Comparison of ENCODE assay signal across 10 mouse cellular contexts in the genomic region with DNA sequence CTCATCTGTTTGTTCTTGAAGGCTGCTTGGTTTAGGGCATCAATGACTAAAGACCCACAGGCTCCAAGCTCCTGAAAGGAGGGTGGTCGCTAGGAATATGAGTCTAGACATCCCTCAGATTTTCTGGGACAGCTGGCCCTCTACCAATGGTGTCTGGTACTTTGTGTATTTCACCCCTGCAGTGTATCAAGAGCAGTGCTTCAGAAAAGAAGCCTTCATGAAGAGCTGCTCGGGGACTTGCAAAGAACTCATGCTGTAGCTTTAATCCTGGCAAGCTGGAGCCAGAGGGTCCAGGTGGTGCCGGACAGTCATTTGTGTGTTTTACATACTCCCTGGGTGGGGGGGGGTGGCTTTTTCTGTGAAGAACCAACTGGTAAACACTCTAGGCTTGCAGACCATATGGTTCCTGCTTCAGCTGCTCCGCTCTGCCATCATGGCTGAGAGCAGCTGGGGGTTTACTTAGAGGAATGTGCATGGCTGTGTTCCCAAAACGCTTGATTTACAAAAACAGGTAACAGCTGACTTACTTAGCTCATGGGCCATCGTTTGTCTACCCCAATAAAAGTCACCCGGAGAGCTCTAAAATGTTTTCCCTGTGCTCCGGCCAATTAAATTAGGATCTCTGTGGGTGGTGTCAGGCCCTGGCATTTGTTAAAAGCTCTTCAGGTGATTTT. TPM values are rescaled to one million over a fixed set of nuclear protein-coding genes. Genes with fewer than 3 reads are reported as not detected.
DNase-seq lines count a peak whose midpoint lies in the region; ATAC-seq lines count a peak whose summit lies in the region.
"Had no signal": no experiment of that assay in that cellular context is flagged by ENCODE, and none has a peak within 500 bp of the region (broad histone marks: within the 10 kb centered on the region; RNA-seq: fewer than 3 reads in every experiment).

No protein-coding gene starts in this region.

- H3K9me3 ChIP-seq in kidney, embryonic 14.5 days (ENCODE audit: control insufficient read depth, low read length): no peaks in the 10 kb centered on the region
- no peaks in the 10 kb centered on the region for H3K9me3 ChIP-seq in embryonic facial prominence, embryonic 15.5 days (replicated peaks)

- intact Hi-C loops in gastrocnemius, postnatal 36 days (cut with DNase I): no loop called here

- 0 out of 2 replicates have a peak, but pooled peaks have one; percentile 35 for ATAC-seq in kidney, embryonic 14.5 days (ENCODE audit: low FRiP score, low TSS enrichment)
- peak; percentile 73; the same call in 1 of the 2 replicates for ATAC-seq in embryonic facial prominence, embryonic 15.5 days (ENCODE audit: insufficient number of reproducible peaks, low FRiP score, low TSS enrichment, low read depth)

- H3K4me2 ChIP-seq in kidney, embryonic 14.5 days (replicated peaks; ENCODE audit: low read depth, low read length): no peak overlapping the region
- H3K4me2 ChIP-seq in embryonic facial prominence, embryonic 15.5 days (replicated peaks): no peak overlapping the region

- H3K4me1 ChIP-seq in kidney, embryonic 14.5 days (ENCODE audit: control insufficient read depth, insufficient read depth, low read length): 0 out of 2 replicates have a peak, but pooled peaks cover 4% of the 10 kb centered on the region
- peaks cover 7% of the 10 kb centered on the region; the same call in 1 of the 2 replicates for H3K4me1 ChIP-seq in embryonic facial prominence, embryonic 15.5 days

- H3K27ac ChIP-seq in kidney, embryonic 14.5 days (ENCODE audit: low read depth, low read length): peak overlapping the region; percentile 30; the same call in 1 of the 2 replicates
- H3K27ac ChIP-seq in embryonic facial prominence, embryonic 15.5 days (replicated peaks): no peak overlapping the region

- DNase-seq in kidney, postnatal 14 days: no peak
- peak; percentile 12 for DNase-seq in right cerebral cortex, postnatal 14 days
- DNase-seq in right cerebral cortex, adult 2 months (ENCODE audit: low spot score in 2 of 2): no peak
- peak; percentile 22 for DNase-seq in right cerebral cortex, postnatal 4 days
- DNase-seq in gastrocnemius, postnatal 36 days: no peak
- no peak for DNase-seq in gastrocnemius, postnatal 25 days
- DNase-seq: gastrocnemius, postnatal 14 days had no signal

- no peak overlapping the region for H3K4me3 ChIP-seq in kidney, embryonic 14.5 days (ENCODE audit: low read length)
- H3K4me3 ChIP-seq in embryonic facial prominence, embryonic 15.5 days (replicated peaks): no peak overlapping the region

- no peaks in the 10 kb centered on the region for H3K36me3 ChIP-seq in kidney, embryonic 14.5 days (ENCODE audit: control insufficient read depth, insufficient read depth, low read length)
- no peaks in the 10 kb centered on the region for H3K36me3 ChIP-seq in embryonic facial prominence, embryonic 15.5 days

- no peak overlapping the region for H3K9ac ChIP-seq in kidney, embryonic 14.5 days (ENCODE audit: low read depth, low read length)
- H3K9ac ChIP-seq in embryonic facial prominence, embryonic 15.5 days: no peak overlapping the region

- 33% methylated on average over 8 of the region's 8 CpGs for WGBS in kidney, embryonic 14.5 days
- 28% methylated on average over 8 of the region's 8 CpGs for WGBS in embryonic facial prominence, embryonic 15.5 days

- no peaks in the 10 kb centered on the region for H3K27me3 ChIP-seq in kidney, embryonic 14.5 days (ENCODE audit: control insufficient read depth, insufficient read depth, low read length)
- no peaks in the 10 kb centered on the region for H3K27me3 ChIP-seq in embryonic facial prominence, embryonic 15.5 days
- H3K27me3 ChIP-seq: CH12.LX had no signal

RNA-seq across cellular contexts. Expression of a gene that starts 38.8 kb away (rescaled TPM):
- 0.14 and 0.15 TPM in 2 replicates for polyA plus RNA-seq in kidney, embryonic 14.5 days (2014; fragmentation: Nextera tagmentation; extraction: Ambion mirVana)
- polyA plus RNA-seq in embryonic facial prominence, embryonic 15.5 days (2015; fragmentation: Nextera tagmentation; extraction: Ambion mirVana): 2.9 and 3.0 TPM in 2 replicates
- under 1 TPM; 0.10 to 0.47 TPM for total RNA-seq in gastrocnemius, postnatal 36 days (2021)
- under 1 TPM; 0.10 to 0.38 TPM for total RNA-seq in gastrocnemius, postnatal 25 days (2021)

Comparison
In these comparisons a context has a peak if more than half of its experiments do, and no peak if none do; other contexts are left out.
1. DNase-seq: peak in right cerebral cortex, postnatal 14 days (single experiment) and right cerebral cortex, postnatal 4 days (single experiment); none in kidney, postnatal 14 days (single experiment), right cerebral cortex, adult 2 months (0 of 2), gastrocnemius, postnatal 36 days (0 of 2) and gastrocnemius, postnatal 25 days (single experiment).